Mouse (Mus musculus) brown adipose tissue, adult 24 weeks (tissue): ENCODE measurements at regions not wholly inside any gene's neighbourhood (a gene's known extent, or its start where the extent isn't known, plus 50 kb on each side); places are given as distances from the start of the nearest gene placed in this dataset.

Source experiments
- H3K27ac ChIP-seq: fragments of 200-500 bp; replicated peaks from 2 replicates; pipeline ENCODE4 v1.5.1; 2012; ENCODE audit warnings: low read depth, mild to moderate bottlenecking, low read length
- H3K4me1 ChIP-seq: fragments of 200-500 bp; 2 replicates; pipeline ENCODE4 v1.6.1; 2012; ENCODE audit warnings: low read length, mixed read lengths; ENCODE audit not compliant: control insufficient read depth, insufficient read depth, insufficient read length
- H3K4me3 ChIP-seq: fragments of 200-500 bp; 2 replicates; pipeline ENCODE4 v1.5.1; 2012; ENCODE audit warnings: low read depth, mild to moderate bottlenecking, low read length, moderate library complexity; ENCODE audit not compliant: insufficient read depth

DNA sequence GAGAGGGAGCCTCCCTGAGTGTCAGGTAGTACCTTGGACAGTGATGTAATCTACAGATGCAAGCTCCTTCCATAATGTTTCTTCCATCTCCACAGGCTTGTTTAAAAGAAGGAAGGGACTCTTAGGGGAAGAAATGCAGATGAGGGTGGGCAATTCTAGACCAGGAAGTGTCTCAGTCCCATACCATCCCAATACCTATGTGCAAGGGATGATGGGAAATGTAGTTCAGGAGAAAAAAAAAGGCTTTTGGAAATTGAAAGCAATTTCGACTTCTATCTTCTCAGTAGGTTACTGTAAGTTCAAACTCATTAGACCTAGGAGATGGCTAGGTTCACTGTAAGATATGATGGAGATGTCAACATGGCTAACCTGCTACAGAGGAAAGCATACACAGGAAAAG, 68.3 kb downstream of the Cd83 start:
- no peak overlapping the region for H3K4me3 ChIP-seq
- no peaks in the 10 kb centered on the region for H3K4me1 ChIP-seq
- H3K27ac ChIP-seq, result no peak overlapping the region

DNA sequence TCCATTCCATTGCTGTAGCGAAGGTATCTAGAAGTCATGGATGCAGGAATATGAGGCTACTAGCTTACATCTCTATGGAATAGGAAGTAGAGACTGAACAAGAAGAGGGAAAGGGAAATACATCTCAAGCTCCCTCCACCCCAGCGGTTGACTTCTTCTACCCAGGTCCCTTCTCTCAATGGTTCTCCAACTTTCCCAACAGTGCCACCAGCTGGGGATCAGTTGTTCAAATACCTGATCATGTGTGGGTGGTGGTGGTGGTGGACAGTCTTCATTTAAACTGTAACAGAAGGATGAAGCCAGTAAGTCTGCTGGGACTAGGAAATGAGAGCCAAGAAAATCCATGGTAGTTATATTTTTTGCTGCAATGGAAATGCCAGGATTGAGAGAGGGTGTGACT, 70.4 kb downstream of the Cd83 start:
- no peaks in the 10 kb centered on the region for H3K4me1 ChIP-seq
- H3K4me3 ChIP-seq, result no peak overlapping the region
- no peak overlapping the region for H3K27ac ChIP-seq

DNA sequence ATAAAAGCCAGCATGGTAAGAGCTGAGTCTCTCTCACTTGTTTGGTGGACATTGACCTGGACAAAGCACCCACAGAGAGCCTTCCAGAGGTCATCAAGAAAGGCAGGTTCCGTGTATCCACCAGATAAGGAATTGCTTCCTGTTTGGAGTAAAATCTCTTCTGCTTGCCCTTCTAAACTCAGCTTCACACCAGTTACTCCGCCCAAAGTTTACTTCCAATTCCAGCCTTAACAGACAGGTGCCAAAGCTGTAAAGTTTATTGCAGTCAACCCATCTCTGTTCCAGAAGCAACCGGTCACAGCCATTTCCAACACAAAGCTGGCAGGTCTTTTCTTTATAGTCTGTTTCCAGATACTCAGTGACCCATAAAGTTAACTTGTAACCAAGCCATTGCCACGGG, 76.4 kb downstream of the Cd83 start:
- Histone ChIP-seq H3K4me1 (peaks cover 8% of the 10 kb centered on the region), H3K4me3 (no peak overlapping the region), H3K27ac (no peak overlapping the region)

GRCm38 (mm10) chr13:43861424-43861823, 76.8 kb downstream of the Cd83 start:
- Histone ChIP-seq H3K4me1 (peaks cover 8% of the 10 kb centered on the region), H3K27ac (no peak overlapping the region), H3K4me3 (no peak overlapping the region)

DNA sequence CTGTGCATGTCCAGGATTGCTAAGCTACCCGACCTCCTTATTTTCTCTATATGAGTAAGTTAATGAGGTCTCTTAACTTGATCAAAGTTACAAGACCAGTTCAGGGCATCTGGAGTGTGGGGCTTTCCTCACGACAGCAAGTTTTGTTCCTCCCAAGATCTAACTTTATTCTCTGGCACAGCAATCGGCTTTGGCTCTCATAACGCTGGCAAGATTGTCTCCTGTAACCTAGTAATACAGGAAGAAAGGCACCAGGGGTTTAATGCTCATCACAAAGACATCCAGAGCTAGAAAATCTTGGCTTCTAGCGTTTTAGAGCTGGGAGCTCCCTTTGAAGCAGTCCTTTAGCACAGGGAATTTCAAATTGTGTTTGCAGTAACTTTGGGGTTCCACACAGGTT, 77.5 kb downstream of the Cd83 start:
- Histone ChIP-seq H3K4me1 (peaks cover 8% of the 10 kb centered on the region), H3K4me3 (no peak overlapping the region), H3K27ac (no peak overlapping the region)

GRCm38 (mm10) chr13:43862586-43862985, 78.0 kb downstream of the Cd83 start:
- no peak overlapping the region for H3K27ac ChIP-seq

DNA sequence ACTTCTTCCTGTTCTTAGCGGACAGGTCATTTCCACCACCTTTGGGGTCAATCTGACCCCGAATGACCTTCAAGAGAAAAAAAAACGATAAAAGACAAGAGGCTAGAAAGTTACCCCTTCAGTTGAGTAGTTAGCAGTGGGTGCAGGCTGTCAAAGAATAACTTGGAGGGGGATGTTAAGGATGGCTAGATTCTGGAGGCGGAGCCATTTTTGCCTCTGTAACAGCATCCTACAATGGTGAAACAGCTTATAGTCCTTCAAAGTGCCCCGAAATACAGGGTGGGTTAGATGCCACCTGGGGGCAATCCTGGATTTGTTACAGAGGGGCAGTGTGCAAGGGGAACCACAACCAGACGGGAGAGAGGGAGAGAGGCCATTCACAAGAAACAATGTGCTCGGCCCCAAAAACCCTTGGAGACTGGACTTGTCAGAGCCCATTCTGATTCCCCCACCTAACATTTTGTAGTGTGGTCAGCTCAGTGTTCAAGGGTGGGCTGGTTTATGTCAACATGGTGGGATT, 79.1 kb downstream of the Cd83 start:
- H3K4me3 ChIP-seq, result no peak overlapping the region
- H3K4me1 ChIP-seq, result peaks cover 8% of the 10 kb centered on the region
- H3K27ac ChIP-seq, result no peak overlapping the region

More at GRCm38 (mm10) chr13:43862586-43862985, 78.0 kb downstream of the Cd83 start:
- peaks cover 8% of the 10 kb centered on the region for H3K4me1 ChIP-seq
- no peak overlapping the region for H3K4me3 ChIP-seq

DNA sequence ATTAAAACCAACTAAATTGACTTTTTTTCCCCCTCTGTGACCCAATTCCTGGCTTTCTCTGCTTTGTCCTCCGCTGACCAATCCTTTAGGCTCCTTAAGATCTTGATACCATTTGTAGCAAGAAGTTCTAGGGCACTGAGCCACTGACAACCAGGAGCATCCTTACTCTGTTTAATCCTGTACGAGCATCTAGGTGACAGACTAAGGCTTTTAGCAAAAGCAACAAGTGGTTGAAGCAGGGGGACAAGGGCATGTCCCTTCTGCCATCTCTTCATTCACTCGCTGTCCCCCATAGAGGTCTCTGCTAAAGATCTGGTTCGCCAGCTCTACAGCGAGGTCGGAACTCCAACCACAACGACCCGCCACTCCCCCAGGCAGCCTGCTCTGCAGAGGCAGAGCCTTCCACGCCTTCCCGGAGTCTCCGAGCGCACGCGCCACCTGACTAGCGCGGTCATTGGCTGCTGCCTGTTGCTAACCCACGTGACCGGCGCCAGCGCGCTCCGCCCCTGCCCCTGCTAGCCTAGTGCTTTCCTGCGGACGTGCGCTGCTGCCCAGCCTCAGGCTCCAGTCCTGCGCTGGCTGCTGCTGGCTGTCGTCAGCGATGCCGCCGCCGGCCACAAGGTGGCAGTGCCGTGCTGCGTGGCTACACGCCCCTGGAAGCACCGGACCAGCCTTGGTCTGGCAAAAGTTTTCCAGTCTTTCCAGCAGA, 79.7 kb downstream of the Cd83 start:
- Histone ChIP-seq H3K27ac (no peak overlapping the region), H3K4me3 (peak overlapping the region; percentile 46), H3K4me1 (peaks cover 8% of the 10 kb centered on the region)

DNA sequence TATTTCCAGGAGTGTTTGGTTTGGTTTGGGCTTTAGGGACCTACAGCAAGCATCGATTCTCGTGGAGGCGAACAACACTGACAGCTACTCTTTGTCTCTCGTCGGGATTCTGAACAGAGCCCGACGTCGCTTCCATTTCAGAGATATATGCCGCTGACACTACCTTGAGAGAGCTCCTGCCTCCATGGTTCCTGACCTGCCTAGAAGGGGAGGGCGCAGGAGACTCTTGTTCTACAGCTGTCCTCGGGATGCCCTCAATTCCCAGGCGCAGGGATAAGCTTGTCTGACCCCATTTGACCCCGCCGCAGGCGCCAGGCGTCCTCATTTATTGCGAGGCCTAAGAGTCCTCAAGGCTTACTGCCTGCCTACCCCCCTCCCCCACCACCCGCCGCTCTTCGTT, 80.5 kb downstream of the Cd83 start:
- H3K4me3 ChIP-seq, result peak overlapping the region; percentile 22
- peak overlapping the region; percentile 71 for H3K27ac ChIP-seq

GRCm38 (mm10) chr13:43875895-43876294, 91.3 kb downstream of the Cd83 start:
- H3K27ac ChIP-seq, result no peak overlapping the region
- H3K4me3 ChIP-seq, result no peak overlapping the region

More for the DNA sequence above, 80.5 kb downstream of the Cd83 start:
- peaks cover 8% of the 10 kb centered on the region for H3K4me1 ChIP-seq

DNA sequence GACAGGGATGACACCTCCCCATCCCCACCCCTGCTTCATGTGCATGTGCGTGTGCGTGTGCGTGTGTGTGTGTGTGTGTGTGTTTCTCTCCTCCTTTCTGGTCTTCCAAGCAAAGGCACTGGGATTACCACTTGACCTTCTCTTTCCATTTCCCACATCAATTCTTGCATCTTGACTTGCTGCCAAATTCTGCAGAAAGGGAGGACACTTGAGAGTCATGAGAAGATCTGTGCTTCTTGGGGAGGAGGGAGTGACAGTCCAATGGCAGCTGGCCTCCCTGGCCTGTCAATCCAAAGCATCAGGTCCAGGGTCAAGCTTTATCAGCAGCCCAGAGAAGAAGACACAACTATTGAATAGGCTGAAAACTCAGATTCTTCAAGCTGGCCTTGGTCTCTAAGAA, 102.7 kb downstream of the Cd83 start:
- Histone ChIP-seq H3K4me1 (no peaks in the 10 kb centered on the region), H3K4me3 (no peak overlapping the region), H3K27ac (no peak overlapping the region)

More at GRCm38 (mm10) chr13:43875895-43876294, 91.3 kb downstream of the Cd83 start:
- peaks cover 2% of the 10 kb centered on the region; the same call in 1 of the 2 replicates for H3K4me1 ChIP-seq

- no peaks in the 10 kb centered on the region; the same call in 1 of the 2 replicates for H3K4me1 ChIP-seq
- H3K27ac ChIP-seq, result no peak overlapping the region
- H3K4me3 ChIP-seq, result no peak overlapping the region
Observed at GRCm38 (mm10) chr13:43891928-43892327, 107.4 kb downstream of the Cd83 start.

GRCm38 (mm10) chr13:43895990-43896389, 111.4 kb downstream of the Cd83 start:
- Histone ChIP-seq H3K27ac (no peak overlapping the region), H3K4me3 (no peak overlapping the region), H3K4me1 (no peaks in the 10 kb centered on the region; the same call in 1 of the 2 replicates)

- no peaks in the 10 kb centered on the region; the same call in 1 of the 2 replicates for H3K4me1 ChIP-seq
- no peak overlapping the region for H3K27ac ChIP-seq
- no peak overlapping the region for H3K4me3 ChIP-seq
Observed at GRCm38 (mm10) chr13:43897046-43897445, 112.5 kb downstream of the Cd83 start.

GRCm38 (mm10) chr13:43898555-43899258, 114.1 kb downstream of the Cd83 start:
- H3K4me3 ChIP-seq, result no peak overlapping the region
- no peaks in the 10 kb centered on the region; the same call in none of the 2 replicates for H3K4me1 ChIP-seq
- H3K27ac ChIP-seq, result no peak overlapping the region
